Mouse (Mus musculus): Measurements from ENCODE around the gene Gm44790. TPM values are rescaled to one million over a fixed set of nuclear protein-coding genes. Genes with fewer than 3 reads are reported as not detected.

Gene Gm44790
- total RNA-seq, 2 experiments from 2014 or later = not detected

GRCm38 (mm10) chr6:86404100-86404861, 22.2 kb upstream of the Gm44790 start, which contains the start of gene Tia1:
TSS of gene Tia1 (plus strand) at chr6:86404219.
- DNase-seq = peak; percentile 98

GRCm38 (mm10) chr6:86404996-86405395, 21.5 kb upstream of the Gm44790 start:
- no peak for DNase-seq

GRCm38 (mm10) chr6:86406306-86406705, 20.2 kb upstream of the Gm44790 start:
- no peak for DNase-seq

- DNase-seq = no peak
Observed at GRCm38 (mm10) chr6:86418711-86419110, 7.7 kb upstream of the Gm44790 start.

GRCm38 (mm10) chr6:86419239-86419638, 7.2 kb upstream of the Gm44790 start:
- DNase-seq = no peak

GRCm38 (mm10) chr6:86420491-86420890, 6.0 kb upstream of the Gm44790 start:
- no peak for DNase-seq

GRCm38 (mm10) chr6:86431531-86431930, 5.1 kb downstream of the Gm44790 start:
- DNase-seq = no peak

- DNase-seq = no peak
Observed at GRCm38 (mm10) chr6:86433696-86434095, 7.2 kb downstream of the Gm44790 start.

- peak; percentile 62 for DNase-seq
Observed at GRCm38 (mm10) chr6:86437711-86438110, 11.3 kb downstream of the Gm44790 start.

GRCm38 (mm10) chr6:86438272-86439118, 12.0 kb downstream of the Gm44790 start, which contains the start of gene C87436:
TSS of gene C87436 (plus strand) at chr6:86438374.
- peak; percentile 94 for DNase-seq

GRCm38 (mm10) chr6:86439119-86439496, 12.7 kb downstream of the Gm44790 start:
- DNase-seq = no peak

GRCm38 (mm10) chr6:86439531-86439930, 13.1 kb downstream of the Gm44790 start:
- DNase-seq = no peak

GRCm38 (mm10) chr6:86441571-86441970, 15.1 kb downstream of the Gm44790 start:
- DNase-seq = no peak

GRCm38 (mm10) chr6:86445551-86445950, 19.1 kb downstream of the Gm44790 start:
- no peak for DNase-seq

GRCm38 (mm10) chr6:86446927-86447568, 20.6 kb downstream of the Gm44790 start:
- DNase-seq = no peak

- DNase-seq = no peak
Observed at GRCm38 (mm10) chr6:86456727-86457126, 30.3 kb downstream of the Gm44790 start.

- DNase-seq = no peak
Observed at GRCm38 (mm10) chr6:86463079-86463478, 36.6 kb downstream of the Gm44790 start.

GRCm38 (mm10) chr6:86471317-86471716, 44.9 kb downstream of the Gm44790 start:
- no peak for DNase-seq

- DNase-seq = no peak
Observed at GRCm38 (mm10) chr6:86471760-86472099, 45.3 kb downstream of the Gm44790 start.

GRCm38 (mm10) chr6:86472100-86472955, 45.9 kb downstream of the Gm44790 start:
- peak; percentile 100 for DNase-seq

- DNase-seq = peak; percentile 46
Observed at GRCm38 (mm10) chr6:86473077-86473476, 46.6 kb downstream of the Gm44790 start.

GRCm38 (mm10) chr6:86474072-86474471, 47.6 kb downstream of the Gm44790 start:
- no peak for DNase-seq

Data from heart, postnatal 4 days (tissue).